In genomic region chr5:141093641-141094040, GRCm38 (mm10) we compare ENCODE assay signal across 10 mouse cellular contexts.
DNase-seq lines count a peak whose midpoint lies in the region; ATAC-seq lines count a peak whose summit lies in the region.
"Had no signal": no experiment of that assay in that cellular context is flagged by ENCODE, and none has a peak within 500 bp of the region (broad histone marks: within the 10 kb centered on the region; RNA-seq: fewer than 3 reads in every experiment).

No protein-coding gene starts in this region.

- H3K4me1 ChIP-seq in forebrain, embryonic 11.5 days (replicated peaks; ENCODE audit: control insufficient read depth, insufficient read depth, low read length) = peaks cover 5% of the 10 kb centered on the region; the same call in 1 of the 2 replicates
- H3K4me1 ChIP-seq in forebrain, embryonic 16.5 days (replicated peaks; ENCODE audit: control insufficient read depth, insufficient read depth, low read length) = peaks cover 5% of the 10 kb centered on the region

- peak; percentile 68 for DNase-seq in forebrain, embryonic 11.5 days (ENCODE audit: low spot score)
- peak; percentile 46 for DNase-seq in urinary bladder, postnatal 25 days (ENCODE audit: low spot score)
- no peak for DNase-seq in urinary bladder, postnatal 4 days (ENCODE audit: low spot score in 2 of 2)
- DNase-seq in embryo, embryonic 9.5 days (ENCODE audit: extremely low spot score) = peak; percentile 45
- peak; percentile 42 to 66 for DNase-seq in kidney, postnatal 25 days
- peak; percentile 7 to 16 for DNase-seq in lung, adult 18-20 months
- peak; percentile 45 for DNase-seq in right cerebral cortex, postnatal 4 days

- H3K27me3 ChIP-seq in forebrain, embryonic 11.5 days (ENCODE audit: control insufficient read depth, insufficient read depth, low read length) = no peaks in the 10 kb centered on the region
- no peaks in the 10 kb centered on the region for H3K27me3 ChIP-seq in forebrain, embryonic 16.5 days (replicated peaks; ENCODE audit: control insufficient read depth, insufficient read depth, low read length)
- H3K27me3 ChIP-seq: neural tube, embryonic 13.5 days had no signal

- H3K4me3 ChIP-seq in forebrain, embryonic 11.5 days (ENCODE audit: low read depth, low read length) = no peak overlapping the region
- no peak overlapping the region for H3K4me3 ChIP-seq in forebrain, embryonic 16.5 days (replicated peaks; ENCODE audit: low read length)
- H3K4me3 ChIP-seq: heart, embryonic 15.5 days; neural tube, embryonic 13.5 days had no signal

- H3K4me2 ChIP-seq in forebrain, embryonic 11.5 days (ENCODE audit: low read depth, low read length, severe bottlenecking) = no peak overlapping the region
- H3K4me2 ChIP-seq in forebrain, embryonic 16.5 days (ENCODE audit: low read length) = no peak overlapping the region
- H3K4me2 ChIP-seq: heart, embryonic 15.5 days; neural tube, embryonic 13.5 days had no signal

- no peak overlapping the region for H3K27ac ChIP-seq in forebrain, embryonic 11.5 days (ENCODE audit: low read depth, low read length)
- no peak overlapping the region for H3K27ac ChIP-seq in forebrain, embryonic 16.5 days (ENCODE audit: low read length)
- H3K27ac ChIP-seq: heart, embryonic 15.5 days; neural tube, embryonic 13.5 days had no signal

- no peaks in the 10 kb centered on the region for H3K9me3 ChIP-seq in forebrain, embryonic 11.5 days (ENCODE audit: control insufficient read depth, low read length)
- no peaks in the 10 kb centered on the region for H3K9me3 ChIP-seq in forebrain, embryonic 16.5 days (ENCODE audit: control insufficient read depth, low read length)
- H3K9me3 ChIP-seq: heart, embryonic 15.5 days; neural tube, embryonic 13.5 days had no signal

- no peak for ATAC-seq in forebrain, embryonic 11.5 days (replicated peaks; ENCODE audit: low FRiP score)
- ATAC-seq in forebrain, embryonic 16.5 days = no peak

- 62% methylated on average over 4 of the region's 4 CpGs for WGBS in forebrain, embryonic 11.5 days
- 62% methylated on average over 4 of the region's 4 CpGs for WGBS in forebrain, embryonic 16.5 days

- no peaks in the 10 kb centered on the region for H3K36me3 ChIP-seq in forebrain, embryonic 11.5 days (ENCODE audit: control insufficient read depth, insufficient read depth, low read length)
- no peaks in the 10 kb centered on the region for H3K36me3 ChIP-seq in forebrain, embryonic 16.5 days (ENCODE audit: control insufficient read depth, insufficient read depth)
- H3K36me3 ChIP-seq: heart, embryonic 15.5 days; neural tube, embryonic 13.5 days had no signal

- no peak overlapping the region for H3K9ac ChIP-seq in forebrain, embryonic 11.5 days (ENCODE audit: low read length)
- H3K9ac ChIP-seq in forebrain, embryonic 16.5 days (replicated peaks; ENCODE audit: low read depth, low read length) = no peak overlapping the region
- H3K9ac ChIP-seq: heart, embryonic 15.5 days; neural tube, embryonic 13.5 days had no signal

Comparison
In these comparisons a context has a peak if more than half of its experiments do, and no peak if none do; other contexts are left out.
1. DNase-seq: peak in forebrain, embryonic 11.5 days (single experiment), urinary bladder, postnatal 25 days (single experiment), embryo, embryonic 9.5 days (single experiment), kidney, postnatal 25 days (2 of 2), lung, adult 18-20 months (2 of 2) and right cerebral cortex, postnatal 4 days (single experiment); none in urinary bladder, postnatal 4 days (0 of 2).